Mouse (Mus musculus) adrenal gland, postnatal 36 days (tissue): ENCODE data around the gene Atp13a2. TPM values are rescaled to one million over a fixed set of nuclear protein-coding genes. Genes with fewer than 3 reads are reported as not detected.

Source experiments
- DNase-seq, 2 experiments: peaks; one replicate each; pipeline ENCODE4 v3.0.0; 2021; ENCODE audit warnings: mixed read lengths in 1 of 2
- long read RNA-seq, 2 experiments: library from polyadenylated mRNA; stranded (forward); transcript quantifications; one replicate each; pipeline ENCODE4 v2.0.0; 2021; ENCODE audit warnings: borderline sequencing depth in 2 of 2
- total RNA-seq, 2 experiments: library from RNA; stranded (reverse); gene quantifications; 2 replicates each; pipeline ENCODE4 v1.2.3; 2021

The Atp13a2 gene
- total RNA-seq, result 10 to 100 TPM; 33.3 to 34.2 TPM
- long read RNA-seq, experiment 1, transcript Atp13a2-201 (29 exons, 3,956 nt), result major isoform, 9 of 48 reads
- long read RNA-seq, experiment 1, partial matches to known transcripts, result 31 of 48 reads
- long read RNA-seq, experiment 1, other reads (novel, unspliced or antisense), result 4 of 48 reads
- long read RNA-seq, experiment 2, transcript Atp13a2-201 (29 exons, 3,956 nt), result major isoform, 13 of 35 reads
- long read RNA-seq, experiment 2, partial matches to known transcripts, result 10 of 35 reads
- long read RNA-seq, experiment 2, other reads (novel, unspliced or antisense), result 9 of 35 reads

DNA sequence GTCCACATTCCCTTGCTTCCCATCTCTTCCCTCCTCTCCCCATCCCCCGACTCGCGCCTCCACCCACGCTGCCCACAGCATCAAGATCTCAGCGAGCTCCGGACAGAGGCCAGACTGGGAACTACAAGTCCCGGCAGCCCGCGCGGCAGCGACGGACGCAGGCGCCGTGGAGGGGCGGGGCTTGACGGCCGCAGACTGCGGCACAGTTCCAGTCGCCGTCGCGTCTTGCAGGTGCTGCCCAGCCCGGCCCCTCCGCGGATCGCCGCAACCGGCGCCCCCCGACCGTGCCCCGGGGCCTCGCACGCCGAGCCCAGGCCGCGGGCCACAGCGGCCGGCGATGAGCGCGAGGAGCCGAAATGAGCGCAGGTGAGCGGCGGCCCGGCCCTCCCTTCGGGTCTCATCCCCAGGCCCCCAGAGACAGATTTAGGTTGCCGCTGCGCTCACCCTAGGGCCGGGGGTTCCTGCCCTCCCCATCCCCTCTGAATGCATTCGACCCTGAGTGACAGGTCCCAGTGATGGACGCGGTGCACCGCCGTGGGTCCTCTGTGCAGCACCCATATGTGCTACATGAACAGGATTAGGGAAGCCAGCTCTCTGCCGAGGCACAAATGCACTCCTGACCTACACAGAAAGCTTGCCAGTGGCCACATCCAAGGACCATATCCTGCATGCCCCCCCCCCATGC is at the start of gene Atp13a2:
Gene Atp13a2, plus strand, starts transcription at position 163 of the 685 bp plus-strand sequence.
- peak; percentile 94 to 97 for DNase-seq

DNA sequence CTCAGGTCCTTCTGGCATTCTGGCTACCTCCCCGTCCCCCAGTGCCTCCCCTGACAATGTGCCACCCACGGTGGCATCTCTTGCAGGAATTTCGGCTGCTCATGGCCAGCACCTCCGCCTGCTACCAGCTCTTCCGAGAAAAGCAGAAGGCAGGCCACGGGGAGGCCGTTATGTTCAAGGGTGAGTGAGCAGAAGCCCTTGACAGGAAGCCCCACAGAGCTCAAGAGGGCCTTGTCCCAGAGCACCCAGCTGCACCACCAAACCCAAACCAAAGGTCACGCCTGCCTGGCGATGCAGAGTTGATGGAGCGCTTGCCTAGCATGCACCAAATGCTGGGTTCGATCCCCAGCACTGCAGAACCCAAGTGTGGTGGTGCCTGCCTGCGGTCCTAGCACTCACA is 42.3 kb upstream of the Atp13a2 start:
- DNase-seq, result no peak

DNA sequence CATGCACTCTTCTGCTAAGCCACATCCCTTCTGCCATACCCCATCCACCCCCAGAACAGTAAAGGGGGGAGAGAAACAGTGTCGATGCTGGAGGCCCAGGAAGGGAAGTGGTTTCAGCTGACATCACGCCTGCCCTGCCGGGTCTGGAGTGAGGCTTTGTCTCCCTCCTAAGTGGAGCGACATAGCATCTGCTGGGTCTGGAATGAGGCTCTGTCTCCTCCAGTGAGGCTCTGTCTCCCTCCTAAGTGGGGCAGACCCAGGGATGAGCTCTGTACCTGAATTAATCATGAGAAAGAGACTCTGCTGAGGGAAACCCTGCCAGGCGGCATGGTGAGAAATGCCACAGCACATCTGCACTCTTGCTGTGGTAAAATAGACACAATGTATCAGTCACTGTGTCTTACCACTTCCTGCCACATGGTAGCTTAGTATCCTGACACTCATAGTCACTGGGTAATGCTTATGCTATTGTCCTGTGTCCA is 41.7 kb upstream of the Atp13a2 start:
- no peak for DNase-seq

DNA sequence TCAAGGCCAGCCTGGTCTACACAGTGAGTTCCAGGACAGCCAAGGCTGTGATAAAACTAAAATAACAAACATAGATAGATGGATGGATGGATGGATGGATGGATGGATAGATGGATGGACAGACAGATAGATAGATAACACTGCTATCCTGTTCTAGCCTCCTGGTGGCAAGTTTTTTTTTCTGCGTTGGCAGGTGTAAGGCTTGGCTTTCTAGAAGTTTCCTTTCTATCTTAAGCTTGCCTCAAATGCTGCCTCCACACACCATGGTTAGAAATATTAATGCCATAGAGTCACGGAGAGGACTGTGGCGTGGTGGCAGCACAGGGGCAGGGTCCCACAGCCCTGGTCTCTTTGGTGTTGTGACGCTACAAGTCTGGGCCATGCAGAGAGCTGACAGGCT is 41.1 kb upstream of the Atp13a2 start:
- DNase-seq, result no peak

DNA sequence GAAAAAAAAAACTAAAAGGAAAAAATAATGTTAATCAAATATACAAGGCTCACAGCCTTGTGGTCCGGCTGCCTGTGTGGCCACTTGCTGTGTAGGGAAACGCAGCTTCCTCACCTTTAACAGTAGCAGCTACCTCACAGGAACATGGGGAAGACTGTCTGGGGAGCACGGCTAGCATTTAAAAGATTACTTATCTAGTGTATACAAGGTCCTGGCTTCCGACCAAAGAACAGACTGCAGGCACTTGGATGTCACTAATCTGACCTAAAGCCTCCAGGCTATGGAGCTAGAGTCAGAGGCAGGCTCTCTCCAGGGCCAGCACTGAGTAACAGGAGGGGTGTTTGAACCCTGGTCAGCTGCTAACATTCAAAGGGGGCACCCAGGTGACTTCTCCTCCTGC is 40.6 kb upstream of the Atp13a2 start:
- DNase-seq, result no peak

DNA sequence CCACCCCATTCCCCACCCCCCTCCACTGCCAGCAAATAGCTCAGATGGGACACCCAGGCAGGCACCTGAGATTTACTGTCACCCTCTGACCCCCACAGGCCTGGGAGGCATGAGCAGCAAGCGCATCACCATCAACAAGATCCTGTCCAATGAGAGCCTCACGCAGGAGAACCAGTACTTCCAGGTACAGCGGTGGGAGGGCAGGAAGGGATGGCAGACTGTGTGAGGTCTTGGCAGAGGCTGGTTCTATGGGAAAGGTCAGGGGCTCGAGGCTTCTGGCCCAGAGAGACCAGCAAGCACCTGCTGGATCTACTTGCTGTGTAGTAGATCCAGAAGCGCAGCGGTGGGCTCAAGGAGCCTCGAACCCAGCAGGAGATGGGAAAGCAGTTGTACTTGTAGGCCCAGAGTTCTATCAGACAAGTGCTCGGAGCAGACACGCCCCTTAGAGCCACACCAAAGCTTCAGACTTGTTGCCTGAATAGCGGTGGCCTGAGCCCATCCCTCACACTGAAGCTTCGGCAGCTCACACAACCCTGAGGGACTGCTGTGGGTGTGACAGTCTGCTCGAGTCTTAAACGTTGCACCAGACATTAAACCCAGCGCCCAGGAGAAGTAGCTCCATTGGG is 40.0 kb upstream of the Atp13a2 start:
- DNase-seq, result no peak

DNA sequence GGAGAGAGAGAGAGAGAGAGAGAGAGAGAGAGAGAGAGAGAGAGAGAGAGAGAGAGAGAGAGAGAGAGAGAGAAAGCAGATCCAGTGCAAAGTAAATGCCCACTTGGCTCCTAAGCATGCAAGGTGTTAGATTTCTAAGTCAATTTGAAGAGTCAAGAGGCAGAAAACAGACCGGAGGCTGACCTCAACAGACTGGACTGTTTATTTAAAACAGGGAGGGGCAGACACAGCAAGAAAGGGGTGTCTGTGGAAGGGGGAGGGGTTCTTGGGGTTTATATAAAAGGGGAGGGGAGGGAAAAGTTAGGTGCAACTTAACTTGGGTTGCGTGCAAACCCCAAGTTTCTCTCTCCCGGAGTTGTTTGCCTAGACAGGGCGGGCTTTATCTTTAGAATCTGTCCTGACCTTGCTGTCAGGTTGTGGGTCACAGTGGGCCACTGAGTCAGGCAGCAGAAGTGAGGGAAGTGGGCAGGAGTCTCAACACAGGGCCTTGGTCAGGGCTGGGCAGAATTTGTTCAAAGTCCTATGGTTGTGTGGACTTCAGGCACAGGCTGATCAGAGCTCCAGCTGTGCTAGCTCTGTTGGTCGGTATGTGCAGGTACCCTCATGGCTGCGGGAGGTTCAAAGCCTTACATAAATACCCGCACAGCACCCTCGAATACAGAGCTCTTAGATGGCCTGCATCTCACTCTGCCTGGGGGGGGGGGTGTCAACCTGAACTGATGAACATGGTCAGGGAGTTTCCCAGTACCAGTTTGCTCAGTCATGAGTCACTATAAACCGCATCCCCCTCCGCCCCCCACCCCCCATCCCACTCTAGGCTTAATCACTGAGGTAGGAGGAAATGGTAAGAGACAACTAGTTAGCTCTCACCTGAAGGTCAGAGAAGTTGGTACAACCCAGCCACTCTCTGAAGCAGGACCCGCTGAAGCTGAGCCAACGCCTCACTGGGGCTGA is 38.9 kb upstream of the Atp13a2 start:
- no peak for DNase-seq

DNA sequence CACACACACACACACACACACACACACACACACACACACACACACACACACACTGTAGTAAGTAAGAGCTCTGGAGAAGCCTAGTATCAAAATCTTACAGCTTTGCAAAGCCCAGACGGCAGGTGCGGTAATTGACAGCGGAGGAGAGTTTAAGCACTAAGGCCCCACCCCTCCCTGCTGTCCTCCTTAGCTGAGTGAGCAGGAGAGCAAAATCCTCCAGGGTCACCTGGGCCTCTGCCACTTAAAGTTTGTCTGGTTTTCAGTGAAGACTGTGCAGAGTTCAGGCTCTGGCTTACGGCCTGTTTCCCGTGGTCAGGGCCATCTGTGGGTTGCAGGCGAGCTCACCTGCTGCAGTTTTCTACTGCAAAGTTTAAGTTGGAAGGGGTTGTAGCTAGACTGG is 38.2 kb upstream of the Atp13a2 start:
- DNase-seq, result no peak

DNA sequence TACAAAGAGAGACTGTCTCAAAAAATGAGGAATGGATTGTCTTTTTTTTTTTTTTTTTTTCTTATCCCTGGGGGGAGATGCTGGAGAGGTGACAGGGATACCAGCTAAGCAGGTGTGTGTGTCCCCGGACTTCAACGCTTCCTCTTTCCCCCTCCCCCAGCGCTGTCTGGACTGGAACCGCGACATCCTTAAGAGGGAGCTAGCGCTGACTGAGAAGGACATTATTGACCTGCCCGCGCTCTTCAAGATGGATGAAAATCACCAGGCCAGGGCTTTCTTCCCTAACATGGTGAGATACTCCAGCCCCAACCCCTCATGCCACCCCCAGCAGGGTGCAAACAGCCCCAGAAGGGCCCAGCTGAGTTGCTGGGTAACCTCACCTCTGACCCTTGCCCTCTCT is 37.6 kb upstream of the Atp13a2 start:
- no peak for DNase-seq

DNA sequence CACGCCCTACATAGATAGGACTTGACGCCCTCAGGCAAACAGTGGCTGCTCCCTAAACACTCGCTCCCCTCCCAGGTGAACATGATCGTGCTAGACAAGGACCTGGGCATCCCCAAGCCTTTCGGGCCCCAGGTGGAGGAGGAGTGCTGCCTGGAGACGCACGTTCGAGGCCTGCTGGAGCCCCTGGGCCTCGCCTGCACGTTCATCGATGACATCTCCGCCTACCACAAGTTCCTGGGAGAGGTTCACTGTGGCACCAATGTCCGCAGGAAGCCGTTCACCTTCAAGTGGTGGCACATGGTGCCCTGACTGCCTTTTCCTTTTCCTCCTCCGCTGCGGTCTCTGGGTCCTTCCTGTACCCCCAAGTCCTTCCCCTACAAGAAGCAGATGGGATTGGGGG is 37.1 kb upstream of the Atp13a2 start:
- DNase-seq, result no peak

DNA sequence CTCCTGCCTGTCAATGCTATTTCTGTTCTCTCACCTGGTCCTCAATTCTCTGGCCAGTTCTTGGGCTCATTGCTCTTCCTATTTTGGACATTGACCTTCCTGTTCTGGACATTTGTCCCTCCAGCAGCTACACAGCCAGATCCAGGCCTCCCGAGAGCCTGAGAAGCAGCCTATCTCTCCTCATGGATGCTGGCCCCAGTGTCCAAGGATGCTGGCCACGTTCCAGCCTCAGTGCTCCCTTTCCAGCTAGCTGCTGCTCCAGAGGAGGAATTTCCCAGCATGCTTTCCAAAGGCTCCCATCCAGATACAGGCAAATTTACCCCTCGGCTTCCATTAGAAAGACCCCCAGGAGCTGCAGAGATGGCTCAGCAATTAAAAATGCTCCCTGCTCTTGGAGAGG is 36.1 kb upstream of the Atp13a2 start:
- DNase-seq, result peak; percentile 50 to 55

DNA sequence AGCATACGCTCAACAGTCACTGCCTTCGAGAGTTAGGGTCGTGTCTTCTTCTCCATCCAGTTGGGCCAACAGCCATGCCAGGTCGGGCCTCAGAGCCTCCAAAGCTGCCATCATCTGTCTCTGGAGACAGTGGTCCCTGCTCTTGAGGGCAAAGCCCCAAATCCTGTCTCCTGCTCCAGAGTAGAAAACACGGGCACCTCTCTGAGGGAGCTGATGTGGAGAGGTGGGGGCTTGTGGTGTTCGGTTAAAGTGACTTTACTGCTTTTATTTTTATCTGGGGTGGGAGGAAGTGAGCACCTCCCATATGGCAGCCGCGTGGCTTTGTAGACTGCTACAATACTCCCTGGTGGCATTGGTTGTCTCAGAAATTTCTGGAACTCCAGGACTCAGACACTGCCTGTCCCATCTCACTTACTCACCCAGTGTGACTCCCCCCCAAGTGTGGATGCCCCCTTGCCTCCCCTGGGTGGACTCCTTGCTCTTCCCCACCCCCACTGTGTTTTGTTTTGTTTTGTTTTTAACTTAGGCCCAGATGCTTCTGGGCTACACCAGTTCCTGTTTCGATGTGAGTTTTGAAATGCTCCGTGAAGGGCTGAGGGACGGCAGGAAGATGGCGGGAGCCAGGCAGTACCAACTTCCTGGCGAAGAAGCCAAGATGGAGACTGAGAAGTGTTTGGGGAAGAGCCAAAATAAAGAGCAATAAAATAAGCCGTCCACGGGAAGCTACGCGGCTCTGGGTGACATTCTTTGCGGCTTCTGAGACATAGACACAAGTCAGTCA is 34.6 kb upstream of the Atp13a2 start:
- no peak for DNase-seq

DNA sequence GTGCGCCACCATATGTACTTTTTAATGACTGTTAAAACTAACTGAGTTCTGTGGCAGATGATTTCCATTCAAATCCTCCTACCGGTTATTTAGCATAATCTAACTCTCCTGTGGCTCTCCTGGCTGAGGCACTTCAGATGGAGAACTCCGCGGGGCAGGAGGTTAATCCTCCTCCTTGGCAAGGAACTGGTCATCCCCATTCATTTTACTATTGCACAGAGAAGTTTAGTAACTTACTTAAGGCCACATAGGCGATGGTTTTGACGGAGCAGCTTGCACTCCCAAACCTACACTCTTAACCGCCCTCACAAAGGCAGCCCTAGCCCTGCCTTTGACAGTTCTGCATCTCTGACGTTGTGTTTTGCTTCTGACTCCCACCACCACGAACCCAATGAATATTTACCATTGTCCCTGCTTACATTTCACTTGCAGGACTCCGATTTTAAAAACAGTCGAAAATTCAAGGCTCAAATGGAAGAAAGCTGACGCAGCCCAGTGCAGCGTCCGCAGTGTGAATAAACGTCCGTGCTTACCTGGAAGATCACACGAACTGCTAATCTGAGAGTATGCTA is 29.5 kb upstream of the Atp13a2 start:
- DNase-seq, result no peak

DNA sequence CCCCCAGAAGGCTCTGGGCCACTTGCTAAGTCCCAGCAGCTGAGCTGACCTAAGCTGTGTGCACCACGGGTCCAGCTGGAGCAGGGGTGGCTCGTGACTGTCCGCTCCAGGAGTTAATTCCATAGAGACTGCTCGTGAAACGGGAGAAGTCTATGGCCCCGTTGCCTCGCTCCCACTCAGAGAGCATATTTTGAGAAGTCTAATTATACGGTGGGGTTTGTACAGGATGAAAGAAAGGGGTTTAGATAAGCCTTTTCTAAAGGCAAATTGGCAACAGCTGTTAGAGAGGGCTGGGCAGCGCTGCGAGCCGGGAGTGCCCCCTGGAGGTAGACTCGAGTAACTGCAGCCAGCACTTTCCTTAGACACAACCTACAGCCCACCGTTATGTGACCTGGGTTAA is 28.9 kb upstream of the Atp13a2 start:
- DNase-seq, result peak; percentile 76 to 84

DNA sequence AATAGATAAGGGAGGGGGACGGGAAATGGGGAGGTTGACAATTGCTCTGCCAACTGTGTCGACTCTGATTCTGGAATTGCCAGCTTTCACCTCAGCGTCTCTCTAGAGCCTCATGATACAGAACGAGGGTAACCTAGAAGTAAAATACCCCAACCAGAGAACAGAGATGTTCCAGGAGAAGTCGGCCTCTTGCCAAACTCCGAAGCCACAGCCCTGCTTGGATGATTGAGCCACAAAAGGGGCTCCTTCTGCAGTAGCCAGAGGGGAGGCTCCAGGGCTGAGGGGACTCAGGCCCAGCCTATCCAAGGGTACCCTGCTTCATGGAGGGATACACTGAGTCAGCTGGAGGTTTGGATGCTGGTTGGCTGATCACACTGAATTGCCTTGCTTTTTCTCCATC is 28.4 kb upstream of the Atp13a2 start:
- no peak for DNase-seq

DNA sequence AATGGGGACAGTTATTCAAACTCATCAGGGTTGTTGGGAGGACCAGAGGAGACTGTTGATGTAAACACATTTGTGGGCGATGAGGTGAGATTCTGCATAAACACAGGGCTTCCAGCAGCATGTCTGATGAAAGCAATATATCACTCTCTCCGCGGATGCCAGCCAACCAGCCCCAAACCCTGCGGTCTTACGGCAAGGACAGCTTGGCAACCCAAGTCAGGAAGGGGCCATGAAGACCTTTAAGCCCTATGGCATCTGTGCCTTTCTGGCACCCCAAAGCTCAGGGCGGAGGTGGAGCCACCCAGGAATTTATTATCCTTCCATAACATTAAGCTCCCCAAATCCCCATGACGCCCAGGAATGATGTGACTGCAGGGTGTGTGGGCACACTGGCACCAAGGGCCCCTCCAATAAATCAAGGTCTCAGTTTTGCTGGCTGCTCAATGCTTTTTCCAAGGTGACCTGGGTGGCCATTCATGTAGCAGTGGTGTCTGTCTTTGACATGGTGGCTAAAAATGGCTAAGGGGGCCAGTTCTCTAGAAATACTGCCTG is 27.5 kb upstream of the Atp13a2 start:
- no peak for DNase-seq

DNA sequence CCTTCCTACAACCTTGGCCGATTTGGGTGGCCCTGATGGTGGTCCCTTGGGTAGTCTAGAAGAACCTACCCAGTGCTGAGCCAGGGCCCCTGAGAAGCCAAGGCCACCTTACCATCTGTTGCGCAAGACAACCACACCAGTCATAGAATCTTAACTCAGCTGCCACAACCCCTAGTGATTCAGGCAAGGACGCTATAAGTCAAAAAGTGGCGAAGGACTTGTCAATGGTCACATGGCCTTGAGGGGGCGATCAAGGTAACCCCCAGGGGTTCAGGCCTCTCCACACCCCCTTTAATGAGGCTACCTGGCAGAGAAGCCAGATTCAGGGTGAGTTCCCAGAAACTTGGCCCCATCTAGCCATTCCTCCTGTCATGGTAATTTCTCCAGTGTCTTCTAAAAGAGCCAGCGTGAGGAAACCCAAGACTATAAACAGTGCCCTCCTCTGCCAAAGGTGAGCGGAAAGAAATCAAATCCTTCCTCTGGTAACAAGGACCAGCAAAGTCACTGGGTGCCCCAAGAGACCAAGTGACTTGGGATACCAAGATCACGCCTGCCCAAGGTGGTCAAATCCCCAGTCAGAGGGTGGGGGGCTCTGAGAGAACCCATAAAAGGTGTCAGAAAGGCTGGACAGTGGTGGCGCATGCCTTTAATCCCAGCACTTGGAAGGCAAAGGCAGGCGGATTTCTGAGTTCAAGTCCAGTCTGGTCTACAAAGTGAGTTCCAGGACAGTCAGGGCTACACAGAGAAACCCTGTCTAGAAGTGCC is 26.8 kb upstream of the Atp13a2 start:
- peak in 1 of 2 experiments; percentile 70 for DNase-seq

DNA sequence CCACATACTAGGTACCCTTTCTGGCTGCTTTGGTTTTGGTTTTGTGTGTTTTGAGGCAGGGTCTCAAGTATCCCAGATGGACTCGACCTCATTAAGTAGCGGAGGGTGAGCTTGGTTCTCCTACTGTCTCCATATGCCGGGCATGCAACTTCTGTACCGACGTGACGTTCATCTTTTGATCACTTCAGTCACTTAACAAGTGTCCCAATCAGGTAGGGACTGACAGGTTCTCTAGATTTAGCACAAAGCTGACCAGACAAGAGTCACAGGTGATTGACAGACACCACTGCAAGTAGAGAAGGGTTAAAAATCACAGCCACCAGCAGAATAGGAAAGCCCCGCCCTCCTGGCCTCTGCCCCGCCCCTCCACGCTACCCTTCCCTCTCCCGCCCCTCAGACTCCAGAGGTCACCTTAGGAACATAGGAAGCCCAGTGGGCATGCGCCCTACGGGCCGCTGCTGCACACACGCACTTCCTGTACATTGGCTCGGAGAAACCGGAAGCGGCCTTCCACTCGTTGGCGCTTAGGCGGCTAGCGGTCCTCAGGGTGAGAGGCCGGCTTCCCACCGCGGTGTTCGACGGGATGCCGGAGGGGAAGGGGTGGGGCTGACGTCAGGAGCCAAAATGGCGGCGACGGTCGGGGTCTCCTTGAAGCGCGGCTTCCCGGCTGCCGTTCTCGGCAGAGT is 25.7 kb upstream of the Atp13a2 start, which contains the start of gene Sdhb:
Gene Sdhb, plus strand, starts transcription at position 423 of the 686 bp plus-strand sequence.
- DNase-seq, result peak; percentile 97 to 98
